Mouse (Mus musculus) stomach, adult 2 months (tissue): ENCODE results near the gene Akr1c19. TPM values are rescaled to one million over a fixed set of nuclear protein-coding genes. Genes with fewer than 3 reads are reported as not detected.

Experiments
- polyA plus RNA-seq: library from polyadenylated mRNA; depleted of rRNA; stranded (reverse); fragments of >200 nt; gene quantifications from 2 replicates; pipeline ENCODE4 v1.2.3, GENCODE M21; 2012; rRNA removed

Gene Akr1c19
- 1.5 and 2.3 TPM in 2 replicates for polyA plus RNA-seq

GRCm38 (mm10) chr13:4228441-4228840 is at the start of gene Akr1c19:
TSS of gene Akr1c19 (plus strand) at chr13:4228700.

GRCm38 (mm10) chr13:4190904-4191303 is 37.6 kb upstream of the Akr1c19 start, which contains the start of gene Akr1c13:
TSS of gene Akr1c13 (plus strand) at chr13:4191150.

GRCm38 (mm10) chr13:4279284-4279683 is 50.8 kb downstream of the Akr1c19 start, which contains the start of gene Akr1c12:
TSS of gene Akr1c12 (minus strand) at chr13:4279433.

Other genes starting within 250 kb of the Akr1c19 start
- gene Akr1c14, start 179.7 kb upstream of the Akr1c19 start, polyA plus RNA-seq = 1.3 and 3.0 TPM in 2 replicates
- 0.06 TPM in 1 of 2 replicates, not detected in the other for gene Akr1c18, start 78.0 kb upstream of the Akr1c19 start, polyA plus RNA-seq
- gene Akr1c13, start 37.5 kb upstream of the Akr1c19 start, polyA plus RNA-seq = 2.2 and 4.8 TPM in 2 replicates
- gene Akr1c12, start 50.7 kb downstream of the Akr1c19 start, polyA plus RNA-seq = 1.6 and 3.8 TPM in 2 replicates
- gene Akr1c6, start 205.6 kb downstream of the Akr1c19 start, polyA plus RNA-seq = 0.13 TPM in 1 of 2 replicates, not detected in the other